Mouse (Mus musculus): ENCODE measurements around the gene Rnf216.

GRCm38 (mm10) chr5:143057753-143058152, 55.0 kb downstream of the Rnf216 start:
- TF ChIP-seq POLR2A (IDR thresholded peaks at IDR 0.05; ENCODE audit: low read depth, low read length): peak; percentile 53
- no peak for TF ChIP-seq CTCF (IDR thresholded peaks at IDR 0.05; ENCODE audit: borderline replicate concordance, insufficient read depth, low read length)
